Mouse (Mus musculus): ENCODE data around the gene Eif3m.

The Eif3m gene

GRCm38 (mm10) chr2:105016192-105016966, 501 bp downstream of the Eif3m start:
- DNase-seq (ENCODE audit: low spot score in 2 of 2): no peak

DNA sequence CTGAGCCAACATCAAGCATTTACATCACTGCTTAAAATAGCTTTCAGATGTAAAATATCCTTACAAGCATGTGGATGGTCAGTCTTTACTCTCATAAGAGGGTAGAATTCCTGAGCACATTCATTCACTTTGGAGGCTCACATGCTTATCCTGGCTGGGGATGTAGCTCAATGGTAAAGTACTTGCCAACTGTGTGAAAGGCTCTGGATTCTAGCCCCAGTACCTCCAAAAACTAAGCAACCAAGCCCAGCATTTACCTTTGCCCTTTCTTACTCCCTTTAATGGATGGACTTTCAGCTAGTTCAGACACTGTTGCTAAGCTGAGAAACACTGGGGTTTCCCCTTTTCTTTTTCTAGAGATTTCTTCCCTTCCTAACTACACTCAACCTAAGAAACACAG, 9.6 kb downstream of the Eif3m start:
- DNase-seq (ENCODE audit: low spot score in 2 of 2): no peak

DNA sequence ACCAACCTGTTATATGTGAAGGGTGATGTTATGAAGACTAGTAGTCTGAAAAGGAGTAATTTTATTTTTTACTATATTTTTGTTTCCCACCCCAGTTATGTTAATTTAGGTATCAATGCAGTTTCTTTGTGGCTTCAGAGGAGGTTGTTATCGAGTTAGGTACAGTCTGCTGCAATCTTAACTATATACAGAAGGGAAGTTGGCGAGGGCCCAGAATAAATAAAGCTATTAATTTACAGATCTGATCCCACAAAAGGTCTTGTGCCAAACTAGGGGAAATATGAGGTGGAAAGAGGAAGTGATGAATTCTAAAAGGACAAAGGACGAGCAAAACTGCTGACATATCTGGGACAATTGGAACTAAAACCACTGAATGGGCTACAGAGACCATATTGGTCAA, 20.7 kb downstream of the Eif3m start:
- no peak for DNase-seq (ENCODE audit: low spot score in 2 of 2)

DNA sequence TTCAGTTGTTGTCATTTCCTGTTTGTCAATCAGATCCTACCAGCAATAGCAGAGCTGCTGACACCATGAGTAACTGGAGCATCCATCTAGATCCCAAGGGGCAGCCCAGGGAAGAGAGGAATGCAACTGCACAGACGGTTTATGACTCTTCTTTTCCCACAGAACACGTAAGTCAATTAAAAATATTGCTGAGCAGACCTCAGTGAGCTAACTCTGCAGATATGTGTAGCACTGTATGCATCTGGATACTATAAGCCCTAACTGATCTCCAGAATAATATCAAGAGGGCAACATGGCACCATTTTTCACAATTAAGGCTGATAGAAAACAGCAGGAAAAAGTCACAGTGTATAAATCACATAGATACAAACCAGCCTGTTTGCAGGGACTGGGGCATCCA, 22.4 kb downstream of the Eif3m start:
- no peak for DNase-seq (ENCODE audit: low spot score in 2 of 2)

GRCm38 (mm10) chr2:104988974-104989373, 27.9 kb downstream of the Eif3m start:
- DNase-seq (ENCODE audit: low spot score in 2 of 2): no peak

GRCm38 (mm10) chr2:104985796-104986195, 31.1 kb downstream of the Eif3m start:
- no peak for DNase-seq (ENCODE audit: low spot score in 2 of 2)

GRCm38 (mm10) chr2:104981712-104982111, 35.2 kb downstream of the Eif3m start:
- DNase-seq (ENCODE audit: low spot score in 2 of 2): no peak

DNA sequence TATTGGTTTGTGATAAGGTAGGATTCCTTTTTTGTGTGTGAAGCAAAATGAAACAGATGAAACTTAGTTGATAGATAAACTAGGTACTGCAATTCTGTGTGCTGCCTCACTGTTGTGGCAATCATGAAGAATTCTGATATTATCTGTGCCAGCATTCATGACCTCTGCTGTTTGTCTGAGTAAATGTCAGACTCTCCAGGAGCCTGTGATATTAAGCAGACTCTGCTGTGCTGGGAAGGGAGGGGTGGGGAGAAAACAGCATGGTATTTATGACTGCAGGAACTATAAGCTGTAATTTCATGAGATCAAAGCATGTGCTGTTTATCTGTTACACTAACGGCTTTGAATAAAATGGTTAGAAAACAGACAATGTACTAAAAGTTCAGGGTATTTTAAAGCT, 52.4 kb downstream of the Eif3m start:
- no peak for DNase-seq (ENCODE audit: low spot score in 2 of 2)
